Mouse (Mus musculus): ENCODE measurements around the gene Castor1. TPM values are rescaled to one million over a fixed set of nuclear protein-coding genes. Genes with fewer than 3 reads are reported as not detected.

Gene Castor1
- polyA plus RNA-seq, 1 experiment from 2014 or later = 2.3 TPM

DNA sequence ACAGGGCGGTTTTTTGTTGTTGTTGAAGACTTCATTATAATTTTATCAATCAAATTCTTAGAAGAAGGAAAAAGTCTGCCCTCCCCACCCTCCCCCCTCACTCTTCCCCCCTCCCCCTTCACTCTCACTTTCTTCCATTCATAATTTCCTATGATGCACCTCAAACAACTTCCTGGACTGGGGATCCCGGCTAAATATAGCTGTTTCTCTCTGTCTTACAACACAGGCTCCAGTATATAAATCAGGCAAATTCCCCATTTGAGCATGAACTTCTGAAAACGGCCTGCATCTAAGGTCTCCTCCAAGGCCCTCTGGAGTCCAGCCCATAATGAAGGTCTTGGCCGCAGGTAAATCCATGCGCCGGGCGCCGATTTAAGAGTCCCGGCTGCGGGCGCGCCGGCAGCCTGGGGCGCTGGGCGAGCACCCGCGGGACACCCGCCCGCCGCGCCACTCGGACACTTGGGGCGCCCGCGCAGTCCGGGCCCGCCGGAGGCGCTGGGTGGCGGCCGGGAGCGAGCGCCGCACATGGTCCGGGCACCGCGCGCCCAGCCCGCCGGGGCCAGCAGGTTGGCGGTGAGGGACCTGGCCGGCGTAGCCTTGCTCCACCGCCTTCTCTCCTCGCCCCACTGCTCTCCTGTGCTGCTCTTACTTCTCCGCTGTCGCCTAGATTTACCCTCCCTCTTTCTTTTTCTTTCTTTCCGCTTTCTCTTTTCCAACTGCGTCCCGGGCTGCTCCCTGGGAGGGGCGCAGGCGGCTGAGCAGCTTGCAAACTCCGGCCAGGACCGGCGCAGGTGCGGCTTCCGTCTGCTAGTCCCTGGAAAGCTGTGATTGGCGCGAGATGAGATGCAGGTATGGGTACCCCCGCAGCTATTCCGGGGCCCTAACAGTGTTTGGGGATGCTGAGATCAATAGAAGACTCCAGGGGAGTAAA is 48.5 kb downstream of the Castor1 start:
- no peak for ATAC-seq (ENCODE audit: insufficient number of reproducible peaks, insufficient read depth, low FRiP score, low TSS enrichment, low read depth)
- WGBS = under 1% methylated on average over 61 of the region's 61 CpGs

DNA sequence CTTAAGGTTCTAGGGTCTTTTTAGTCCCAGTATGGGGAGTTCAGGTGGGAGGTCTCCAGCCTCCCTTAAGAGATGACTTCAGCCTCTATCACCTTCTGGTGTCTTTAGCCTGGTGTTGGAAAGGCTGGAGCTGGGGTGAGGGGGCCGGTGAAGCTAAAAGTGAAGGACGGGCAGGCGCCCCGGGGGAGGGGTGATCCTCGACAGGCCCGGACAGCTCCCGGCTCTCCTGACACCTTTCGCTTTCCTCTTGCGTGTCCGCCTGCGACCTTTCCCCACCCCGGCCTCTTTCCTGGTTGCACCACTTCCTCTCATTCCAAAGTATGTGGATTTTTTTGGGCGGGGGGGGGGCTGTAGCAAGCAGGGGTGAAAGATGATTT is 49.2 kb downstream of the Castor1 start:
- Histone ChIP-seq H3K27me3 (peaks cover 79% of the 10 kb centered on the region), H3K27ac (no peak overlapping the region), H3K36me3 (no peaks in the 10 kb centered on the region), H3K9ac (replicated peaks) (no peak overlapping the region), H3K4me2 (peak overlapping the region; percentile 92), H3K4me1 (replicated peaks) (peaks cover 27% of the 10 kb centered on the region), H3K4me3 (replicated peaks) (peak overlapping the region; percentile 52), H3K9me3 (no peaks in the 10 kb centered on the region)
- 3% methylated on average over 13 of the region's 13 CpGs for whole genome bisulfite sequencing
- no peak for ATAC-seq (ENCODE audit: insufficient number of reproducible peaks, insufficient read depth, low FRiP score, low TSS enrichment, low read depth)

More for the DNA sequence above, 48.5 kb downstream of the Castor1 start:
- Histone ChIP-seq H3K27ac (no peak overlapping the region), H3K4me1 (replicated peaks) (peaks cover 32% of the 10 kb centered on the region), H3K9ac (replicated peaks) (peak overlapping the region; percentile 55), H3K36me3 (no peaks in the 10 kb centered on the region), H3K9me3 (no peaks in the 10 kb centered on the region), H3K4me2 (peak overlapping the region; percentile 92), H3K4me3 (replicated peaks) (peak overlapping the region; percentile 52), H3K27me3 (peaks cover 78% of the 10 kb centered on the region)

DNA sequence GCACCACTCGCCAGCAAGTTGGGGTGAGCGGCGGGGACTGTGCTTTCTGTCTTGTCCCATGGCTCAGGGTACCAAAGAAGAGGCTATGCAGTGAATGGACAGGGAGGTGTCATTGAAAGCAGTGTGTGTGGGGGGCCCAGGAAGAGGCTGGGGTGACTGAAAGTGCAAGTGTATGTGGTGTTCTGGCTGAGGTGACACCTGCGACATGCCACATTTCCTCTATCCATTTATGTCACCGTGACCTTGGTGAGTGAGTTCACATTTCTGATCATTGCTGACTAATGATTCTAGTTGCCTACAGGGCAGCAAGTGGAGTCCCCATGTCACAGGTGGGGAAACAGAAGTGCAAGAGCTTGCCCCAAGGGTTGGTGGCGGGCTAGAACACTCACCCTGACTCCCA is 50.5 kb downstream of the Castor1 start:
- Histone ChIP-seq H3K4me1 (replicated peaks) (peaks cover 13% of the 10 kb centered on the region; the same call in 1 of the 2 replicates), H3K4me3 (replicated peaks) (no peak overlapping the region), H3K4me2 (no peak overlapping the region), H3K9me3 (no peaks in the 10 kb centered on the region), H3K9ac (replicated peaks) (no peak overlapping the region), H3K27ac (no peak overlapping the region), H3K27me3 (peaks cover 79% of the 10 kb centered on the region), H3K36me3 (no peaks in the 10 kb centered on the region)
- no peak for ATAC-seq (ENCODE audit: insufficient number of reproducible peaks, insufficient read depth, low FRiP score, low TSS enrichment, low read depth)
- WGBS = 81% methylated on average over 6 of the region's 6 CpGs

DNA sequence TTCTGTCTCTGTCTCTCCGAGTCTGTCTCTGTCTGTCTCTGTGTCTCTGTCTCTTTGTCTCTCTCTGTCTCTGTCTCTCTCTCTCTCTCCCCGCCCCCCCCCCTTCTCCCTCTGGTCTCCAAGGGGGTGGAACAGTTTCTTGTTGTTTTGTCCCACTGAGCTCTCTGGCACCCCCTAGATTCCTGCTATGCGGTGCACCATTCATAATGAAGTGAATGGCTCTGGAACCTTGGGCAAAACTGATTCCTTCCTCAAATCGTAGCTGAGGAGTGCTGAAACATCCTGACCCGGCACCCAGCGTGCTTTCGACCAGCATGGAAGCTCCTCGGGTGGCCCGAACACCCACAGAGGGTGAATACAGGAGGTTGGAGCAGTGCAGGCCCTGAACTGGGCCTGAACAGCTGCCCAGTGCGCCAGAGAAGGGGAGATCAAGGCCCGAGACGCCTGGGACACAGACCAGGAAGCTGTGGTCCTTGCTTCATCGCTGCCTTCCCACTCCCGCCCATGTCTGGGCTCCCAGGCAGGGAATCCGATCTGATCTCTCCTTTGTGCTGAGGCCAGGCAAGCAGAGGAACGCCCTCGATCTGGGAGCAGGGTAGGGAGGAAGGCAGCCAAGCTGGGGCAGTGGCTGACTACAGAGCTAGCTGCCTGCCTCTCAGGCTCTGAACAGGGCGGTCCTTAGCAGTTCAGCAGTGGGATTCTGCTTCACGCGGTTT is 52.9 kb downstream of the Castor1 start:
- Histone ChIP-seq H3K9me3 (no peaks in the 10 kb centered on the region), H3K27ac (no peak overlapping the region), H3K4me3 (replicated peaks) (no peak overlapping the region), H3K36me3 (no peaks in the 10 kb centered on the region), H3K4me2 (no peak overlapping the region), H3K9ac (replicated peaks) (no peak overlapping the region), H3K27me3 (peaks cover 56% of the 10 kb centered on the region), H3K4me1 (replicated peaks) (peaks cover 12% of the 10 kb centered on the region; the same call in 1 of the 2 replicates)
- no peak for ATAC-seq (ENCODE audit: insufficient number of reproducible peaks, insufficient read depth, low FRiP score, low TSS enrichment, low read depth)
- 31% methylated on average over 20 of the region's 20 CpGs for WGBS

DNA sequence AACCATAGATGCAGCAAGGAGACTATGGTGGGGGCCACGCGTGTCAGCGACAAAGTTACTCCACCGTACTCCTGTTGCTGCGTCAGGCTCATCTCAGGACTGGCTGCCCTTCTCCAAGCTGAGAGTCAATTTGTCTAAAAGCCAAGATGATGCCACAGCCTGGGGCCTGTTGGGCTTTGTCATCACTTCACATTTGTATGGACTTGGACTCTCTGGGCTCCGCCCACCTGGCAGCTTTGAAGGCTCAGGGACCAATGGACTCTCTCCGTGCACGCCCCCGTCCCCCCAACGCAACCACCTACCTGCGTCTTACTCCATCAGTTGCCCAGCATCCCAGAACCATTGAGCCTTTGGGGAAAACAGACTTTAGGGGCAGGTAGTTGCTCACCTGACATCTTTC is 53.5 kb downstream of the Castor1 start:
- H3K4me1 ChIP-seq (replicated peaks) = peaks cover 15% of the 10 kb centered on the region; the same call in 1 of the 2 replicates
- ATAC-seq (ENCODE audit: insufficient number of reproducible peaks, insufficient read depth, low FRiP score, low TSS enrichment, low read depth) = no peak
- H3K27ac ChIP-seq = no peak overlapping the region
- no peaks in the 10 kb centered on the region for H3K9me3 ChIP-seq
- 73% methylated on average over 11 of the region's 11 CpGs for WGBS
- no peak overlapping the region for H3K4me3 ChIP-seq (replicated peaks)
- no peak overlapping the region for H3K9ac ChIP-seq (replicated peaks)
- no peak overlapping the region for H3K4me2 ChIP-seq
- no peaks in the 10 kb centered on the region for H3K36me3 ChIP-seq
- H3K27me3 ChIP-seq = peaks cover 50% of the 10 kb centered on the region

Other genes starting within 250 kb of the Castor1 start
- not detected in 2 replicates for gene 4930556J24Rik, start 241.4 kb upstream of the Castor1 start, polyA plus RNA-seq (2016; fragmentation: Nextera tagmentation; extraction: Ambion mirVana)
- gene Gal3st1, start 234.6 kb upstream of the Castor1 start, polyA plus RNA-seq (2016; fragmentation: Nextera tagmentation; extraction: Ambion mirVana) = 4.4 and 5.4 TPM in 2 replicates
- gene Sec14l4, start 186.8 kb upstream of the Castor1 start, polyA plus RNA-seq (2016; fragmentation: Nextera tagmentation; extraction: Ambion mirVana) = not detected in 2 replicates
- not detected in 2 replicates for gene Sec14l3, start 153.4 kb upstream of the Castor1 start, polyA plus RNA-seq (2016; fragmentation: Nextera tagmentation; extraction: Ambion mirVana)
- gene Mtfp1, start 122.8 kb upstream of the Castor1 start, polyA plus RNA-seq (2016; fragmentation: Nextera tagmentation; extraction: Ambion mirVana) = 8.7 TPM in 2 replicates
- 3.2 and 3.3 TPM in 2 replicates for gene Sec14l2, start 94.8 kb upstream of the Castor1 start, polyA plus RNA-seq (2016; fragmentation: Nextera tagmentation; extraction: Ambion mirVana)
- gene Rnf215, start 83.0 kb upstream of the Castor1 start, polyA plus RNA-seq (2016; fragmentation: Nextera tagmentation; extraction: Ambion mirVana) = 36.6 and 39.5 TPM in 2 replicates
- gene Ccdc157, start 57.9 kb upstream of the Castor1 start, polyA plus RNA-seq (2016; fragmentation: Nextera tagmentation; extraction: Ambion mirVana) = 9.4 and 10.1 TPM in 2 replicates
- 71.4 and 78.8 TPM in 2 replicates for gene Sf3a1, start 57.9 kb upstream of the Castor1 start, polyA plus RNA-seq (2016; fragmentation: Nextera tagmentation; extraction: Ambion mirVana)
- 36.5 and 36.8 TPM in 2 replicates for gene Tbc1d10a, start 31.4 kb upstream of the Castor1 start, polyA plus RNA-seq (2016; fragmentation: Nextera tagmentation; extraction: Ambion mirVana)
- gene Osm, start 18.2 kb downstream of the Castor1 start, polyA plus RNA-seq (2016; fragmentation: Nextera tagmentation; extraction: Ambion mirVana) = not detected in 2 replicates
- 0.05 and 0.06 TPM in 2 replicates for gene Lif, start 39.3 kb downstream of the Castor1 start, polyA plus RNA-seq (2016; fragmentation: Nextera tagmentation; extraction: Ambion mirVana)
- 0.31 TPM in 2 replicates for gene Hormad2, start 222.9 kb downstream of the Castor1 start, polyA plus RNA-seq (2016; fragmentation: Nextera tagmentation; extraction: Ambion mirVana)

Measured in limb, embryonic 12.5 days (tissue).